Mouse (Mus musculus) cerebellum, adult 2 months (tissue): ENCODE measurements around the gene Ror2. TPM values are rescaled to one million over a fixed set of nuclear protein-coding genes. Genes with fewer than 3 reads are reported as not detected.
A peak's percentile ranks its signal among the peaks of the same experiment; 100 is the strongest.

ENCODE experiments used
- DNase-seq, 2 experiments: peaks; one replicate each; pipeline ENCODE4 v3.0.0; 2021
- H3K27ac ChIP-seq: fragments of 200-500 bp; 2 replicates; pipeline ENCODE4 v1.5.1; 2012; ENCODE audit warnings: low read length, control low read depth, inconsistent platforms; ENCODE audit not compliant: insufficient read depth
- H3K27me3 ChIP-seq: fragments of 200-500 bp; 2 replicates; pipeline ENCODE4 v1.6.1; 2012; ENCODE audit warnings: inconsistent platforms, mild to moderate bottlenecking, low read length, moderate library complexity; ENCODE audit not compliant: control insufficient read depth, insufficient read depth
- H3K4me1 ChIP-seq: fragments of 200-500 bp; 2 replicates; pipeline ENCODE4 v1.6.1; 2011; ENCODE audit warnings: low read length; ENCODE audit not compliant: control insufficient read depth, insufficient read depth
- H3K4me3 ChIP-seq: fragments of 200-500 bp; replicated peaks from 2 replicates; pipeline ENCODE3; 2011; ENCODE audit warnings: mild to moderate bottlenecking, low read depth, low read length, control low read depth; ENCODE audit not compliant: insufficient read depth
- CTCF ChIP-seq: fragments of 200-500 bp; IDR thresholded peaks from 2 replicates; pipeline ENCODE4 v1.5.1; 2011; ENCODE audit warnings: low read depth, mild to moderate bottlenecking, control low read depth, low read length, moderate library complexity, borderline replicate concordance; ENCODE audit not compliant: insufficient read depth
- POLR2A ChIP-seq: fragments of 200-500 bp; IDR thresholded peaks from 2 replicates; pipeline ENCODE4 v1.6.1; 2011; ENCODE audit warnings: low read length, control low read depth, borderline replicate concordance; ENCODE audit not compliant: insufficient read depth
- WGBS: fragments of 180-500 bp; shearing (Covaris S2); methylation state at CpG from one replicate; pipeline ENCODE4 v1.1.7; 2018; 5-methylcytosine and 5-hydroxymethylcytosine counted together
- polyA plus RNA-seq: library from polyadenylated mRNA; depleted of rRNA; stranded (reverse); fragments of >200 nt; gene quantifications from 2 replicates; pipeline ENCODE4 v1.2.3, GENCODE M21; 2012

Gene Ror2
- polyA plus RNA-seq, 1 experiment, result 1.1 TPM

- H3K4me1 ChIP-seq, result no peaks in the 10 kb centered on the region
- TF ChIP-seq CTCF, result no peak
- no peak for DNase-seq
- no peaks in the 10 kb centered on the region for H3K27me3 ChIP-seq
- H3K27ac ChIP-seq, result no peak overlapping the region
- H3K4me3 ChIP-seq, result no peak overlapping the region
- 84% methylated on average over 4 of the region's 4 CpGs for WGBS
These were observed 27.4 kb downstream of the Ror2 start for GRCm38 (mm10) chr13:53258497-53258896.

- Histone ChIP-seq H3K4me1 (no peaks in the 10 kb centered on the region), H3K27ac (no peak overlapping the region), H3K4me3 (no peak overlapping the region), H3K27me3 (no peaks in the 10 kb centered on the region)
- DNase-seq, result no peak
- WGBS, result 94% methylated on average over 12 of the region's 12 CpGs
- TF ChIP-seq POLR2A (no peak), CTCF (no peak)
These were observed 32.7 kb downstream of the Ror2 start for GRCm38 (mm10) chr13:53253255-53253654.

- Histone ChIP-seq H3K4me1 (no peaks in the 10 kb centered on the region; the same call in 1 of the 2 replicates), H3K27ac (no peak overlapping the region), H3K27me3 (no peaks in the 10 kb centered on the region), H3K4me3 (no peak overlapping the region)
- no peak for TF ChIP-seq POLR2A
- TF ChIP-seq CTCF, result no peak
- no peak for DNase-seq
- WGBS, result 73% methylated on average over 24 of the region's 24 CpGs
These were observed 37.1 kb downstream of the Ror2 start for GRCm38 (mm10) chr13:53248586-53249401.

- DNase-seq, result no peak
- TF ChIP-seq POLR2A (no peak), CTCF (no peak)
- Histone ChIP-seq H3K4me3 (no peak overlapping the region), H3K27ac (no peak overlapping the region), H3K4me1 (no peaks in the 10 kb centered on the region; the same call in 1 of the 2 replicates), H3K27me3 (no peaks in the 10 kb centered on the region)
- 49% methylated on average over 6 of the region's 6 CpGs for WGBS
These were observed 37.8 kb downstream of the Ror2 start for GRCm38 (mm10) chr13:53248080-53248479.

GRCm38 (mm10) chr13:53247175-53247574 is 38.7 kb downstream of the Ror2 start:
- no peak overlapping the region for H3K4me3 ChIP-seq
- no peak overlapping the region for H3K27ac ChIP-seq
- H3K4me1 ChIP-seq, result no peaks in the 10 kb centered on the region; the same call in 1 of the 2 replicates
- no peak for DNase-seq
- no peaks in the 10 kb centered on the region for H3K27me3 ChIP-seq
- WGBS, result 86% methylated on average over 6 of the region's 6 CpGs
- TF ChIP-seq POLR2A, result no peak
- TF ChIP-seq CTCF, result no peak

- 27% methylated on average over 8 of the region's 8 CpGs for WGBS
- H3K27me3 ChIP-seq, result no peaks in the 10 kb centered on the region
- H3K4me1 ChIP-seq, result no peaks in the 10 kb centered on the region; the same call in 1 of the 2 replicates
- no peak overlapping the region for H3K4me3 ChIP-seq
- TF ChIP-seq POLR2A (no peak), CTCF (no peak)
- DNase-seq, result no peak
- H3K27ac ChIP-seq, result no peak overlapping the region
These were observed 41.8 kb downstream of the Ror2 start for GRCm38 (mm10) chr13:53244151-53244550.

GRCm38 (mm10) chr13:53237455-53237854 is 48.5 kb downstream of the Ror2 start:
- H3K4me3 ChIP-seq, result no peak overlapping the region
- DNase-seq, result no peak
- 31% methylated on average over 10 of the region's 10 CpGs for WGBS
- TF ChIP-seq CTCF (no peak), POLR2A (no peak)
- no peak overlapping the region for H3K27ac ChIP-seq
- peaks cover 7% of the 10 kb centered on the region for H3K4me1 ChIP-seq
- no peaks in the 10 kb centered on the region; the same call in 1 of the 2 replicates for H3K27me3 ChIP-seq

- peak in 1 of 2 experiments; percentile 3 for DNase-seq
- Histone ChIP-seq H3K27ac (no peak overlapping the region), H3K4me1 (peaks cover 7% of the 10 kb centered on the region), H3K27me3 (no peaks in the 10 kb centered on the region; the same call in 1 of the 2 replicates), H3K4me3 (no peak overlapping the region)
- 33% methylated on average over 18 of the region's 18 CpGs for WGBS
- TF ChIP-seq CTCF (no peak), POLR2A (no peak)
These were observed 49.2 kb downstream of the Ror2 start for GRCm38 (mm10) chr13:53236434-53237401.
